Comparison of ENCODE assay signal across 8 mouse cellular contexts in the genomic region with DNA sequence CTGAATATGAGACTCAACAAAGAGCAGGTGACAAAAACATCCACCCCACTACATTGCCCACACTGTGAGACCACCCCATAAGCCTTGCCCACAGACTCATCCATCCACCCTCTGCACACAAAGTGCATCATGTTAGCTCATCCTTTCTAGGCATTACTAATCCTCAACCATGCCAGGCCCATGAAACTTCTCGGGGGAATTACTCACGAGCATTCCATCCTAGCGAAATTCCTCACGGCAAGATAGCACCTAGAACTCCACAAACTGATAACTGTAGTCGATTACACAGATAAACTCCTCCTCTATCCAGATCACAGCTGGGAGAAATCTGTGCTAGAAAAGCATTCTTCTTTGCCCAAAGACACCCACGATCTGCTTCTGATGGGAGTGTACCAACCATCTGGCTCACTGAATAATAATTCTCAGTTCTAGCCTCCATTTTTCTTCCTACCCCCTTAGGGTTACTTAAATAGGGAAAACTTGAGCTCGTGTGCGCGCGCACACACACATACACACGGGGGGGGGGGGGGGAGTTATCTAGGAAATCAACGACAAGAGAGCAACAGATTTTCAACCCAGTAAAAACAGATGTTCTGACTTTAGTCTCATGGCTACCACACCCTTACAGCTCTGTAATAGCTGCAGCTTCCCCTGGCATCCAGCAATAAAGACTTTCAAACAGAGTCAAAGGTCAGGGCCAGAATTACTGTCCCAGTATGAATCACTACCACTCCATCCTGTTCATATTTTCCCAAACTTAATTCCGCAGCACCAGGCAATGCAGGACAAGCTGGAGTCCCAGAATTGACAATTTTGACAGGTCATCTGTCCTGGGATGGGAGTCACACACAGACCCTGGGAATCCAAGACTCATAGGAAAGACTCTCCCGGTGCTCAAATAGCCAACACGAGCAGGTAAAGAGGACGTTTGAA. TPM values are rescaled to one million over a fixed set of nuclear protein-coding genes. Genes with fewer than 3 reads are reported as not detected.
DNase-seq lines count a peak whose midpoint lies in the region; ATAC-seq and TF ChIP-seq lines count a peak whose summit lies in the region.

No protein-coding gene starts in this region.

- 74% methylated on average over 16 of the region's 16 CpGs for WGBS in heart, embryonic 11.5 days (ENCODE audit: insufficient replicate concordance)
- WGBS in limb, embryonic 12.5 days: 76% methylated on average over 16 of the region's 16 CpGs
- 69% methylated on average over 16 of the region's 16 CpGs for WGBS in stomach, postnatal 0 days
- WGBS in thymus, adult 2 months: 77% methylated on average over 16 of the region's 16 CpGs

- DNase-seq in heart, postnatal 36 days: no peak
- peak; percentile 54 for DNase-seq in right cerebral cortex, adult 18-20 months
- no peak for DNase-seq in right cerebral cortex, postnatal 14 days
- no peak for DNase-seq in stomach, postnatal 0 days (ENCODE audit: low spot score)
- no peak for DNase-seq in thymus, adult 2 months
- no peak for DNase-seq in cerebellum, postnatal 25 days

- no peak for TF ChIP-seq CTCF in stomach, postnatal 0 days (IDR thresholded peaks at IDR 0.05; ENCODE audit: low read depth)
- TF ChIP-seq CTCF in thymus, adult 2 months (IDR thresholded peaks at IDR 0.05; ENCODE audit: borderline replicate concordance, control insufficient read depth, extremely low read depth, insufficient read depth, low read length, poor library complexity): no peak

- H3K27ac ChIP-seq in heart, embryonic 11.5 days (ENCODE audit: low read depth, low read length): no peak overlapping the region
- no peak overlapping the region for H3K27ac ChIP-seq in limb, embryonic 12.5 days
- 0 out of 2 replicates have a peak overlapping the region, but pooled peaks have one; percentile 18 for H3K27ac ChIP-seq in stomach, postnatal 0 days (replicated peaks)
- H3K27ac ChIP-seq in thymus, adult 2 months (ENCODE audit: control insufficient read depth, insufficient read depth, low read length): no peak overlapping the region

- H3K9ac ChIP-seq in heart, embryonic 11.5 days (ENCODE audit: low read depth, low read length): no peak overlapping the region
- H3K9ac ChIP-seq in limb, embryonic 12.5 days (replicated peaks): no peak overlapping the region
- no peak overlapping the region for H3K9ac ChIP-seq in stomach, postnatal 0 days (ENCODE audit: low read length)

- no peak for TF ChIP-seq EP300 in stomach, postnatal 0 days (optimal IDR thresholded peaks at IDR 0.05)

- H3K27me3 ChIP-seq in heart, embryonic 11.5 days (ENCODE audit: control insufficient read depth, insufficient read depth, low read length): no peaks in the 10 kb centered on the region
- H3K27me3 ChIP-seq in limb, embryonic 12.5 days: no peaks in the 10 kb centered on the region
- no peaks in the 10 kb centered on the region for H3K27me3 ChIP-seq in stomach, postnatal 0 days (ENCODE audit: control insufficient read depth, insufficient read depth, low read length)
- no peaks in the 10 kb centered on the region for H3K27me3 ChIP-seq in thymus, adult 2 months (ENCODE audit: control insufficient read depth, insufficient read depth, low read length)

- peak overlapping the region; percentile 87 for H3K4me2 ChIP-seq in heart, embryonic 11.5 days
- peak overlapping the region; percentile 78 for H3K4me2 ChIP-seq in limb, embryonic 12.5 days
- H3K4me2 ChIP-seq in stomach, postnatal 0 days (replicated peaks; ENCODE audit: low read depth): peak overlapping the region; percentile 78; the same call in 1 of the 2 replicates

- intact Hi-C loops in heart, postnatal 36 days (cut with DNase I): loop anchor here (5.0 kb wide), 2 partner anchors 35 to 70 kb away; no protein-coding TSS in a partner anchor

- TF ChIP-seq POLR2A in thymus, adult 2 months (IDR thresholded peaks at IDR 0.05; ENCODE audit: control insufficient read depth, extremely low read depth, insufficient read depth, low read length, poor library complexity): no peak

- no peaks in the 10 kb centered on the region for H3K36me3 ChIP-seq in heart, embryonic 11.5 days (ENCODE audit: control insufficient read depth, insufficient read depth, low read length)
- H3K36me3 ChIP-seq in limb, embryonic 12.5 days: no peaks in the 10 kb centered on the region
- no peaks in the 10 kb centered on the region for H3K36me3 ChIP-seq in stomach, postnatal 0 days (ENCODE audit: control insufficient read depth, insufficient read depth, low read length)
- no peaks in the 10 kb centered on the region for H3K36me3 ChIP-seq in thymus, adult 2 months (ENCODE audit: control insufficient read depth, insufficient read depth, low read length)

- H3K9me3 ChIP-seq in heart, embryonic 11.5 days (replicated peaks; ENCODE audit: control insufficient read depth, low read length): no peaks in the 10 kb centered on the region
- no peaks in the 10 kb centered on the region for H3K9me3 ChIP-seq in limb, embryonic 12.5 days
- H3K9me3 ChIP-seq in stomach, postnatal 0 days (ENCODE audit: control insufficient read depth, low read length): no peaks in the 10 kb centered on the region

- no peak for ATAC-seq in heart, embryonic 11.5 days (replicated peaks; ENCODE audit: insufficient number of reproducible peaks, low FRiP score, low TSS enrichment)
- no peak for ATAC-seq in limb, embryonic 12.5 days (ENCODE audit: insufficient number of reproducible peaks, insufficient read depth, low FRiP score, low TSS enrichment, low read depth)
- ATAC-seq in stomach, postnatal 0 days (ENCODE audit: low FRiP score, low TSS enrichment): no peak

- no peak overlapping the region for H3K4me3 ChIP-seq in heart, embryonic 11.5 days (ENCODE audit: low read depth, low read length)
- H3K4me3 ChIP-seq in limb, embryonic 12.5 days (replicated peaks): peak overlapping the region; percentile 74; the same call in 1 of the 2 replicates
- no peak overlapping the region; the same call in 1 of the 2 replicates for H3K4me3 ChIP-seq in stomach, postnatal 0 days (ENCODE audit: low read depth, low read length)
- no peak overlapping the region for H3K4me3 ChIP-seq in thymus, adult 2 months (ENCODE audit: control insufficient read depth, insufficient read depth, low read length)

- H3K4me1 ChIP-seq in heart, embryonic 11.5 days (ENCODE audit: control insufficient read depth, insufficient read depth, low read length): peaks cover 28% of the 10 kb centered on the region
- H3K4me1 ChIP-seq in limb, embryonic 12.5 days (replicated peaks): peaks cover 41% of the 10 kb centered on the region
- H3K4me1 ChIP-seq in stomach, postnatal 0 days (replicated peaks; ENCODE audit: control insufficient read depth, insufficient read depth): peaks cover 9% of the 10 kb centered on the region; the same call in 1 of the 2 replicates
- H3K4me1 ChIP-seq in thymus, adult 2 months (replicated peaks; ENCODE audit: control insufficient read depth, insufficient read depth, low read length): peaks cover 24% of the 10 kb centered on the region

RNA-seq across cellular contexts. Expression of gene Lcmt1, which starts 2.1 kb away (rescaled TPM):
- 40.6 and 47.4 TPM in 2 replicates for polyA plus RNA-seq in heart, embryonic 11.5 days (2014; fragmentation: Nextera tagmentation; extraction: Ambion mirVana)
- 10 to 100 TPM; 19.3 to 24.8 TPM for total RNA-seq in heart, postnatal 36 days (2021)
- polyA plus RNA-seq in limb, embryonic 12.5 days (2016; fragmentation: Nextera tagmentation; extraction: Ambion mirVana): 50.7 and 52.7 TPM in 2 replicates
- polyA plus RNA-seq in stomach, postnatal 0 days (2015; fragmentation: Nextera tagmentation; extraction: Ambion mirVana): 27.2 and 27.8 TPM in 2 replicates
- polyA plus RNA-seq in thymus, adult 2 months (2012; rRNA removed): 30.9 and 31.9 TPM in 2 replicates

RNA-seq across cellular contexts. Expression of gene Arhgap17, which starts 2.2 kb away (rescaled TPM):
- 21.1 and 23.0 TPM in 2 replicates for polyA plus RNA-seq in heart, embryonic 11.5 days (2014; fragmentation: Nextera tagmentation; extraction: Ambion mirVana)
- total RNA-seq in heart, postnatal 36 days (2021): 10 to 100 TPM; 18.5 to 20.7 TPM
- polyA plus RNA-seq in limb, embryonic 12.5 days (2016; fragmentation: Nextera tagmentation; extraction: Ambion mirVana): 20.3 and 26.1 TPM in 2 replicates
- 8.0 and 10.6 TPM in 2 replicates for polyA plus RNA-seq in stomach, postnatal 0 days (2015; fragmentation: Nextera tagmentation; extraction: Ambion mirVana)
- 32.2 and 37.3 TPM in 2 replicates for polyA plus RNA-seq in thymus, adult 2 months (2012; rRNA removed)
